Mouse (Mus musculus) midbrain, embryonic 10.5 days (tissue): ENCODE measurements around the gene Ifnlr1. TPM values are rescaled to one million over a fixed set of nuclear protein-coding genes. Genes with fewer than 3 reads are reported as not detected.
"Not testable (repeated sequence)": the region's sequence is repeated elsewhere in the genome, so short reads cannot be mapped to it uniquely, and the experiment has no call there.

Experiments used
- DNase-seq: peaks from one replicate; pipeline ENCODE4 v3.0.0-alpha.2; 2017; ENCODE audit warnings: low spot score
- H3K27ac ChIP-seq: fragments of 300-500 bp; sonication (generic); replicated peaks from 2 replicates; pipeline ENCODE4 v1.5.1; 2016; ENCODE audit warnings: mild to moderate bottlenecking
- H3K27me3 ChIP-seq: fragments of 300-500 bp; sonication (generic); 2 replicates; pipeline ENCODE4 v1.6.1; 2016; ENCODE audit warnings: low read depth, mild to moderate bottlenecking; ENCODE audit not compliant: poor library complexity, severe bottlenecking
- H3K36me3 ChIP-seq: fragments of 300-500 bp; sonication (generic); 2 replicates; pipeline ENCODE4 v1.6.1; 2016; ENCODE audit warnings: mild to moderate bottlenecking, moderate library complexity
- H3K4me1 ChIP-seq: fragments of 300-500 bp; sonication (generic); 2 replicates; pipeline ENCODE4 v1.6.1; 2016
- H3K4me3 ChIP-seq: fragments of 300-500 bp; sonication (generic); 2 replicates; pipeline ENCODE4 v1.5.1; 2016; ENCODE audit warnings: mild to moderate bottlenecking, moderate library complexity
- H3K9me3 ChIP-seq: fragments of 300-500 bp; sonication (generic); replicated peaks from 2 replicates; pipeline ENCODE4 v1.6.1; 2016; ENCODE audit warnings: mild to moderate bottlenecking
- WGBS: fragments of 180-500 bp; shearing (Covaris S2); methylation state at CpG from one replicate; pipeline ENCODE4 v1.1.7; 2016; 5-methylcytosine and 5-hydroxymethylcytosine counted together
- polyA plus RNA-seq: library from polyadenylated mRNA; unstranded; fragments of >200 nt; fragmentation: Nextera tagmentation; extraction: Ambion mirVana; gene quantifications from 2 replicates; pipeline ENCODE4 v1.2.1, GENCODE M21; 2016

Gene Ifnlr1
- polyA plus RNA-seq, 1 experiment from 2014 or later = 0.10 TPM

GRCm38 (mm10) chr4:135692916-135693315 lies 6.8 kb downstream of the Ifnlr1 start:
- Histone ChIP-seq H3K9me3 (peaks cover 6% of the 10 kb centered on the region; the same call in 1 of the 2 replicates), H3K4me3 (no peak overlapping the region), H3K4me1 (no peaks in the 10 kb centered on the region), H3K36me3 (no peaks in the 10 kb centered on the region), H3K27ac (no peak overlapping the region), H3K27me3 (peaks cover 25% of the 10 kb centered on the region)
- no peak for DNase-seq
- 89% methylated on average over 4 of the region's 4 CpGs for WGBS

- Histone ChIP-seq H3K4me3 (no peak overlapping the region), H3K27me3 (no peaks in the 10 kb centered on the region), H3K27ac (no peak overlapping the region), H3K4me1 (peaks cover 4% of the 10 kb centered on the region; the same call in 1 of the 2 replicates), H3K9me3 (peaks cover 11% of the 10 kb centered on the region; the same call in 1 of the 2 replicates), H3K36me3 (no peaks in the 10 kb centered on the region)
- WGBS = 82% methylated on average over 7 of the region's 7 CpGs
- DNase-seq = no peak
These were observed 12.4 kb downstream of the Ifnlr1 start for GRCm38 (mm10) chr4:135698498-135698897.

GRCm38 (mm10) chr4:135703497-135703896 lies 17.4 kb downstream of the Ifnlr1 start:
- Histone ChIP-seq H3K27me3 (no peaks in the 10 kb centered on the region), H3K9me3 (no peaks in the 10 kb centered on the region), H3K4me1 (peaks cover 18% of the 10 kb centered on the region), H3K36me3 (no peaks in the 10 kb centered on the region), H3K27ac (no peak overlapping the region), H3K4me3 (no peak overlapping the region)
- no peak for DNase-seq
- WGBS = 82% methylated on average over 13 of the region's 13 CpGs

- Histone ChIP-seq H3K36me3 (no peaks in the 10 kb centered on the region), H3K27ac (no peak overlapping the region), H3K27me3 (no peaks in the 10 kb centered on the region), H3K4me1 (peaks cover 20% of the 10 kb centered on the region), H3K4me3 (no peak overlapping the region), H3K9me3 (no peaks in the 10 kb centered on the region)
- DNase-seq = no peak
- 50% methylated on average over 6 of the region's 6 CpGs for WGBS
These were observed 17.9 kb downstream of the Ifnlr1 start for GRCm38 (mm10) chr4:135704016-135704415.

- no peaks in the 10 kb centered on the region for H3K9me3 ChIP-seq
- H3K36me3 ChIP-seq = no peaks in the 10 kb centered on the region
- H3K4me1 ChIP-seq = peaks cover 19% of the 10 kb centered on the region
- H3K4me3 ChIP-seq = no peak overlapping the region
- H3K27me3 ChIP-seq = no peaks in the 10 kb centered on the region
- DNase-seq = no peak
- 91% methylated on average over 6 of the region's 6 CpGs for WGBS
- H3K27ac ChIP-seq = no peak overlapping the region
These were observed 20.0 kb downstream of the Ifnlr1 start for GRCm38 (mm10) chr4:135706045-135706444.

GRCm38 (mm10) chr4:135709072-135709564 lies 23.0 kb downstream of the Ifnlr1 start:
- H3K27me3 ChIP-seq = no peaks in the 10 kb centered on the region

GRCm38 (mm10) chr4:135709621-135710020 lies 23.5 kb downstream of the Ifnlr1 start:
- Histone ChIP-seq H3K36me3 (no peaks in the 10 kb centered on the region), H3K27me3 (no peaks in the 10 kb centered on the region), H3K9me3 (no peaks in the 10 kb centered on the region), H3K4me1 (peaks cover 8% of the 10 kb centered on the region), H3K4me3 (no peak overlapping the region), H3K27ac (no peak overlapping the region)
- no peak for DNase-seq
- 75% methylated on average over 11 of the region's 11 CpGs for WGBS

More at GRCm38 (mm10) chr4:135709072-135709564, 23.0 kb downstream of the Ifnlr1 start:
- 14% methylated on average over 8 of the region's 8 CpGs for WGBS
- Histone ChIP-seq H3K4me1 (peaks cover 13% of the 10 kb centered on the region), H3K9me3 (no peaks in the 10 kb centered on the region), H3K27ac (no peak overlapping the region), H3K36me3 (no peaks in the 10 kb centered on the region), H3K4me3 (peak overlapping the region; percentile 36; the same call in 1 of the 2 replicates)
- peak; percentile 81 for DNase-seq

- Histone ChIP-seq H3K27me3 (no peaks in the 10 kb centered on the region), H3K9me3 (no peaks in the 10 kb centered on the region), H3K36me3 (no peaks in the 10 kb centered on the region), H3K27ac (no peak overlapping the region), H3K4me1 (peaks cover 5% of the 10 kb centered on the region; the same call in 1 of the 2 replicates), H3K4me3 (no peak overlapping the region)
- WGBS = 84% methylated on average over 3 of the region's 3 CpGs
- DNase-seq = no peak
These were observed 24.3 kb downstream of the Ifnlr1 start for GRCm38 (mm10) chr4:135710392-135710791.

- no peak for DNase-seq
- H3K4me3 ChIP-seq = no peak overlapping the region
- no peaks in the 10 kb centered on the region for H3K27me3 ChIP-seq
- H3K4me1 ChIP-seq = no peaks in the 10 kb centered on the region
- WGBS = 90% methylated on average over 8 of the region's 8 CpGs
- no peak overlapping the region for H3K27ac ChIP-seq
- H3K9me3 ChIP-seq = no peaks in the 10 kb centered on the region
- H3K36me3 ChIP-seq = no peaks in the 10 kb centered on the region
These were observed 28.7 kb downstream of the Ifnlr1 start for GRCm38 (mm10) chr4:135714776-135715175.

- 96% methylated on average over 11 of the region's 11 CpGs for WGBS
- H3K4me1 ChIP-seq, H3K9me3 ChIP-seq, H3K4me3 ChIP-seq, DNase-seq, H3K27ac ChIP-seq, H3K36me3 ChIP-seq, H3K27me3 ChIP-seq: not testable (repeated sequence)
These were observed 30.4 kb downstream of the Ifnlr1 start for GRCm38 (mm10) chr4:135716438-135716837.

GRCm38 (mm10) chr4:135722540-135723290 lies 36.6 kb downstream of the Ifnlr1 start:
- Histone ChIP-seq H3K27me3 (no peaks in the 10 kb centered on the region; the same call in 1 of the 2 replicates), H3K27ac (no peak overlapping the region), H3K4me3 (no peak overlapping the region), H3K9me3 (peaks cover 6% of the 10 kb centered on the region; the same call in 1 of the 2 replicates), H3K4me1 (peaks cover 4% of the 10 kb centered on the region; the same call in 1 of the 2 replicates), H3K36me3 (no peaks in the 10 kb centered on the region)
- WGBS = 81% methylated on average over 17 of the region's 17 CpGs
- no peak for DNase-seq

- WGBS = 83% methylated on average over 11 of the region's 11 CpGs
- H3K4me3 ChIP-seq = no peak overlapping the region
- DNase-seq = no peak
These were observed 40.3 kb downstream of the Ifnlr1 start for GRCm38 (mm10) chr4:135726416-135726815.

GRCm38 (mm10) chr4:135727817-135728216 lies 41.7 kb downstream of the Ifnlr1 start, which contains the start of gene Il22ra1:
Gene Il22ra1 (plus strand): TSS chr4:135728172.
- WGBS = 60% methylated on average over 14 of the region's 14 CpGs
- DNase-seq = no peak
- no peak within 1 kb of the TSS for H3K4me3 ChIP-seq
- no peaks in the 10 kb centered on the region for H3K9me3 ChIP-seq
- H3K4me1 ChIP-seq = peaks cover 5% of the 10 kb centered on the region
- no peak within 1 kb of the TSS for H3K27ac ChIP-seq
- peaks cover 5% of the 10 kb centered on the region; the same call in 1 of the 2 replicates for H3K27me3 ChIP-seq
- H3K36me3 ChIP-seq = no peaks in the 10 kb centered on the region

More at GRCm38 (mm10) chr4:135726416-135726815, 40.3 kb downstream of the Ifnlr1 start:
- no peaks in the 10 kb centered on the region for H3K36me3 ChIP-seq
- no peak overlapping the region for H3K27ac ChIP-seq
- H3K9me3 ChIP-seq = no peaks in the 10 kb centered on the region
- peaks cover 9% of the 10 kb centered on the region for H3K4me1 ChIP-seq
- peaks cover 5% of the 10 kb centered on the region; the same call in 1 of the 2 replicates for H3K27me3 ChIP-seq
